Mouse (Mus musculus) stomach, postnatal 0 days (tissue): Measurements from ENCODE around the gene Platr17. TPM values are rescaled to one million over a fixed set of nuclear protein-coding genes. Genes with fewer than 3 reads are reported as not detected.
A peak's percentile ranks its signal among the peaks of the same experiment; 100 is the strongest.
"Not testable (repeated sequence)": the region's sequence is repeated elsewhere in the genome, so short reads cannot be mapped to it uniquely, and the experiment has no call there.

ENCODE experiments used
- ATAC-seq: fragments of 200-750 bp; cut with Nextera tagmentation; 2 replicates; pipeline ENCODE4 v1.8.0; 2017; ENCODE audit not compliant: low FRiP score, low TSS enrichment
- DNase-seq: peaks from one replicate; pipeline ENCODE4 v3.0.0-alpha.2; 2016; ENCODE audit warnings: low spot score
- H3K27ac ChIP-seq: fragments of 300-500 bp; sonication (generic); replicated peaks from 2 replicates; pipeline ENCODE4 v1.5.1; 2014; ENCODE audit warnings: mild to moderate bottlenecking, control low read depth
- H3K27me3 ChIP-seq: fragments of 300-500 bp; sonication (generic); 2 replicates; pipeline ENCODE4 v1.6.1; 2014; ENCODE audit warnings: low read length; ENCODE audit not compliant: control insufficient read depth, insufficient read depth
- H3K36me3 ChIP-seq: fragments of 300-500 bp; sonication (generic); 2 replicates; pipeline ENCODE4 v1.6.1; 2014; ENCODE audit warnings: low read length, mixed read lengths; ENCODE audit not compliant: control insufficient read depth, insufficient read depth
- H3K4me1 ChIP-seq: fragments of 300-500 bp; sonication (generic); replicated peaks from 2 replicates; pipeline ENCODE4 v1.6.1; 2014; ENCODE audit warnings: antibody characterized with exemption; ENCODE audit not compliant: control insufficient read depth, insufficient read depth
- H3K4me2 ChIP-seq: fragments of 300-500 bp; sonication (generic); replicated peaks from 2 replicates; pipeline ENCODE4 v1.6.1; 2014; ENCODE audit warnings: low read depth, mild to moderate bottlenecking, control low read depth, moderate library complexity
- H3K4me3 ChIP-seq: fragments of 300-500 bp; sonication (generic); 2 replicates; pipeline ENCODE4 v1.5.1; 2014; ENCODE audit warnings: low read depth, low read length, control low read depth
- H3K9ac ChIP-seq: fragments of 300-500 bp; sonication (generic); 2 replicates; pipeline ENCODE4 v1.6.1; 2014; ENCODE audit warnings: mild to moderate bottlenecking, low read length, control low read depth, mixed read lengths
- H3K9me3 ChIP-seq: fragments of 300-500 bp; sonication (generic); 2 replicates; pipeline ENCODE4 v1.6.1; 2016; ENCODE audit warnings: low read length; ENCODE audit not compliant: control insufficient read depth
- CTCF ChIP-seq: IDR thresholded peaks from 2 replicates; pipeline ENCODE4 v1.5.1; 2016; ENCODE audit warnings: antibody characterized with exemption, low read depth, mild to moderate bottlenecking, moderate library complexity
- EP300 ChIP-seq: optimal IDR thresholded peaks from 2 replicates; pipeline ENCODE3; 2016; ENCODE audit warnings: antibody characterized with exemption
- WGBS: fragments of 180-500 bp; shearing (Covaris S2); extraction: QIAGEN DNeasy Blood & Tissue Kit; methylation state at CpG from one replicate; pipeline ENCODE4 v1.1.7; 2014; 5-methylcytosine and 5-hydroxymethylcytosine counted together
- polyA plus RNA-seq: library from polyadenylated mRNA; unstranded; fragments of >200 nt; fragmentation: Nextera tagmentation; extraction: Ambion mirVana; gene quantifications from 2 replicates; pipeline ENCODE4 v1.2.1, GENCODE M21; 2015

Gene Platr17
- polyA plus RNA-seq, 1 experiment from 2014 or later, result 1.1 TPM

- peaks cover 13% of the 10 kb centered on the region for H3K36me3 ChIP-seq
- ATAC-seq (no peak), DNase-seq (no peak)
- peak overlapping the region; percentile 87 for H3K4me2 ChIP-seq
- peak overlapping the region; percentile 50 for H3K4me3 ChIP-seq
- peak overlapping the region; percentile 94 for H3K27ac ChIP-seq
- no peaks in the 10 kb centered on the region for H3K9me3 ChIP-seq
- H3K4me1 ChIP-seq, result peaks cover 6% of the 10 kb centered on the region
- peak overlapping the region; percentile 72 for H3K9ac ChIP-seq
- no peaks in the 10 kb centered on the region for H3K27me3 ChIP-seq
- no peak for TF ChIP-seq EP300
- no peak for TF ChIP-seq CTCF
- 72% methylated on average over 10 of the region's 10 CpGs for WGBS
Observed at GRCm38 (mm10) chr17:33950131-33950625, 45.2 kb downstream of the Platr17 start.

- H3K27ac ChIP-seq, result peak within 1 kb of the TSS; percentile 94
- H3K36me3 ChIP-seq, result peaks cover 13% of the 10 kb centered on the region
- WGBS, result under 1% methylated on average over 40 of the region's 45 CpGs
- peak within 1 kb of the TSS; percentile 50 for H3K4me3 ChIP-seq
- peaks cover 6% of the 10 kb centered on the region for H3K4me1 ChIP-seq
- DNase-seq, result peak; percentile 91
- H3K9me3 ChIP-seq, result no peaks in the 10 kb centered on the region
- H3K4me2 ChIP-seq, result peak within 1 kb of the TSS; percentile 87
- peak; percentile 72 for ATAC-seq
- H3K27me3 ChIP-seq, result no peaks in the 10 kb centered on the region
- peak within 1 kb of the TSS; percentile 72 for H3K9ac ChIP-seq
- TF ChIP-seq EP300, result no peak
- peak; percentile 13 for TF ChIP-seq CTCF
Observed at GRCm38 (mm10) chr17:33951021-33951946, 46.3 kb downstream of the Platr17 start, which contains the start of gene B3galt4. TSS of gene B3galt4 (minus strand) at chr17:33951488.

- not testable (repeated sequence) for ATAC-seq, H3K9me3 ChIP-seq, H3K4me1 ChIP-seq, DNase-seq, H3K27me3 ChIP-seq
- Histone ChIP-seq H3K27ac (peak overlapping the region; percentile 94), H3K4me3 (peak overlapping the region; percentile 50; the same call in 1 of the 2 replicates), H3K9ac (0 out of 2 replicates have a peak overlapping the region, but pooled peaks have one; percentile 72), H3K36me3 (peaks cover 13% of the 10 kb centered on the region), H3K4me2 (peak overlapping the region; percentile 87)
- WGBS, result 69% methylated on average over 13 of the region's 13 CpGs
Observed at GRCm38 (mm10) chr17:33952015-33952414, 47.1 kb downstream of the Platr17 start.

- ATAC-seq (no peak), DNase-seq (no peak)
- Histone ChIP-seq H3K4me1 (peaks cover 6% of the 10 kb centered on the region), H3K9ac (no peak overlapping the region), H3K27ac (peak overlapping the region; percentile 30; the same call in 1 of the 2 replicates), H3K4me3 (no peak overlapping the region), H3K4me2 (no peak overlapping the region), H3K9me3 (no peaks in the 10 kb centered on the region), H3K36me3 (peaks cover 13% of the 10 kb centered on the region), H3K27me3 (no peaks in the 10 kb centered on the region)
- 77% methylated on average over 4 of the region's 4 CpGs for WGBS
- no peak for TF ChIP-seq CTCF
- TF ChIP-seq EP300, result no peak
Observed at GRCm38 (mm10) chr17:33952879-33953278, 47.9 kb downstream of the Platr17 start.

- Histone ChIP-seq H3K36me3 (peaks cover 11% of the 10 kb centered on the region), H3K4me3 (no peak overlapping the region), H3K9me3 (no peaks in the 10 kb centered on the region), H3K27ac (peak overlapping the region; percentile 30; the same call in 1 of the 2 replicates), H3K4me2 (0 out of 2 replicates have a peak overlapping the region, but pooled peaks have one; percentile 1), H3K9ac (peak overlapping the region; percentile 18; the same call in 1 of the 2 replicates), H3K4me1 (peaks cover 6% of the 10 kb centered on the region), H3K27me3 (no peaks in the 10 kb centered on the region)
- TF ChIP-seq EP300 (no peak), CTCF (no peak)
- no peak for ATAC-seq
- 71% methylated on average over 3 of the region's 3 CpGs for WGBS
- DNase-seq, result no peak
Observed at GRCm38 (mm10) chr17:33953310-33953709, 48.4 kb downstream of the Platr17 start.
